Mouse (Mus musculus) ovary, postnatal 36 days (tissue): ENCODE results near the gene Vmn1r215.
"Not testable (repeated sequence)": the region's sequence is repeated elsewhere in the genome, so short reads cannot be mapped to it uniquely, and the experiment has no call there.

ENCODE experiments used
- DNase-seq: peaks from one replicate; pipeline ENCODE4 v3.0.0; 2022; ENCODE audit warnings: low spot score, mixed read lengths

Gene Vmn1r215

GRCm38 (mm10) chr13:23067725-23068124, at the start of gene Vmn1r215:
Gene Vmn1r215 (plus strand): TSS chr13:23068025.
- no peak for DNase-seq

- DNase-seq = no peak
These were observed 49.7 kb upstream of the Vmn1r215 start for GRCm38 (mm10) chr13:23018158-23018557.

DNA sequence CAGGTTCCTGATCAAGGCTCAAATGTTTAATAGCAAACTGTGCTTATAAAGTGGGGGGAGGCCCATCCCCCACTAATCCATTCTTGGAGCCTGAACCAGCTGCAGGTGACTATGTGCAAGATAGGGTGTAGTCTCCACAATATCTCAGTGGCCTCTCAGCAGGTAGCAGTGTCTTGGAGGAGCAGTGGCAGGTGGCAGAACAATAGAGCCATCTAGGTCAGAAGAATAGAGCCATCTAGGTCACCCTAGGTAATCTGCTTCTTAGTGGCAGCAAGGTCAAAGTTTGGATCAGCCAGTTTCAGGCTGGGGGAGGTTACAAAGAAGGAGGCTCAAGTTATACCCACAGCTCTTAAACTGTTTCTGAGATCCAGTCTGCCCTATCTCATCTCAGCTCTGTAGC, 43.0 kb upstream of the Vmn1r215 start:
- no peak for DNase-seq

DNA sequence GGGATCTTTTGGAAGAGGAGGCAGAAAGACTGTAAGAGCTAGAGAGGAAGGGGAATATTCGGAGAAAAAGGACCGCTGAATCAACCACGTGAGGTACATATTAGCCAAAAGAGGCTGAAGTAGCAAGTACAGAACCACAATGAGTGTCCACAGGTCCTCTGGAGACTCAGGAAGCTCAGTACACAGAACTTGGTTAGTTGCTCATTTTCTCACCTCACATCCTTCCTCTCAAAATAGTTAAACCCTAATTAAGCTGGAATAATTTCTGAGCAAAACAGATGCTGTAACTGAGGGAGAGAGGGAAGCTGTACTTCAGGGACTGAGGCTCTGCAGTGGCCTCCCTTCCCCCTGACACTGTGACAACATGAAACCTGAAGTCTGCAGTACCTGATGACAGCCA, 37.7 kb upstream of the Vmn1r215 start, which contains the start of gene Vmn1r214:
Gene Vmn1r214, plus strand, starts transcription at position 301 of the 400 bp plus-strand sequence.
- DNase-seq = no peak

DNA sequence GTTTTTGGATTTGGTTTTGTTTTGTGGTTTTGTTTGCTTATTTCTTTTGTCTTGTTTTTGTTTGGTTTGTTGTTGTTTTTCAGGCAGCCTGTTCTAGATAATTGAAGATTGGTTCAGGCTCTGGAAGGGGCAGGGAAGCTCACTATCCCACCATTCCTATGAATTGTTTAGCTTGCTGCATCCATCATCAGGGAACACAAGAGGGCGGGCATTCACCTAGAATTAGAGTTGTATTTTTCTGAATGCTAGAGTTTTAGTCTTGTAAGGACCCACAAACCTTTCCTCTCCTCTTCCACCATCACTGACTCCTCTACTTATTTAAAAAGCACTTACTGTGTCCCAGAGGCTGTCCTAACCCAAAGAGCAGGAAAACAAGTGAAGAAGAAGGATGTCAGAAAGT, 10.0 kb upstream of the Vmn1r215 start:
- no peak for DNase-seq

DNA sequence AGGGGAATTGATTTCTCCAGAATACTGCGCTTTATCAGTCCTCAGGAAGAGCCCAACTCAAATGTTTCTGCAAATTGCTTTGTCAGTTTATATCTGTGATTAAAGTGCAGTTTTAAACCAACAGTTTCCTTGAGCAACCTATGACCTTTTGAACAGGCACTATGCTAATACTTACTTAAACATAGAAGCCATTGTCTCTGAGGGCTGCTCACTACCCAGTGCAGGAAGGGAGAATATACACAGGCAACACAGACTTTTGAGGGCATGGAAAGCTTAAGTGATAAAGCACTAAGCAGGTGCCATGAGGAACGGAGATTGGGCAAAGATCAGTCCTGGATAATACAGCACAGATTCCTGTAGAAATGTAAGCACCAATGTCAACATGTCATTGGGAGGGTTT, 1.5 kb downstream of the Vmn1r215 start:
- DNase-seq = no peak

DNA sequence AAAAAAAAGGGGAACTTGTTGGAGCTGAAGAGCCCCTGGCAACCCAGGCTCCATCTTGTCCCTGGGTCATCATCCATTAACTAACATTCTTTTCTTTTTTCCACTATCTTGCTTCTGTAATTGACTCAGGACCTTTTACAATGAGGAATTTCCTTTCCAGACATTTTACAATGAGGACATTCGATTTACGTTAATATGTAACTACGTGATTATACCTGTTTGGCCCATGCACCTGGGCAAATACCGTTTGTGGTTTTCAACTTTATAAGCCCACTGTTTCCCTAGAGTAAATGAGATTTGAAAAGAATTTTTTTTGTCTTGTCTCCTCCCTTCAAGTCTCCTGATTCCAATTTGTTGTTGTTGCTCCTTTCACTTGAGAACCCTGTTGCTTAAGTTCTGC, 26.6 kb downstream of the Vmn1r215 start:
- no peak for DNase-seq

DNA sequence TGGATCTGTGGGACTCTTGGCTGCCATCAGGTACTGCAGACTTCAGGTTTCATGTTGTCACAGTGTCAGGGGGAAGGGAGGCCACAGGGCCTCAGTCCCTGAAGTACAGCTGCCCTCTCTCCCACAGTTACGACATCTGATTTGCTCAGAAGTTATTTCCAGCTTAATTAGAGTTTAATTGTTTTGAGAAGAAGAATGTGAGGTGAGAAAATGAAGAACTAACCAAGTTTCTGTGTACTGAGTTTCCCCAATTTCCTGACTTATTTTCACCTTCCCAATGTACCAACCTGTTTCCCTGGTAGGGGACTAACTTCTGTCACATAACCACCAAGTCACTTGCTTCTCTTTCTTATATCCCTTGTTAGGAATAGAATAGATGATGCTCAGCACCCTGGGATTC, 50.3 kb downstream of the Vmn1r215 start, which contains the start of gene Vmn1r217:
Gene Vmn1r217, minus strand, starts transcription at position 101 of the 400 bp plus-strand sequence.
- DNase-seq = not testable (repeated sequence)

GRCm38 (mm10) chr13:23120611-23121010, 52.8 kb downstream of the Vmn1r215 start:
- DNase-seq = no peak
